Mouse (Mus musculus) liver, embryonic 18 days (tissue): ENCODE data around the gene Krtap1-4. TPM values are rescaled to one million over a fixed set of nuclear protein-coding genes. Genes with fewer than 3 reads are reported as not detected.

Experiments used
- polyA plus RNA-seq: library from polyadenylated mRNA; depleted of rRNA; stranded (reverse); fragments of >200 nt; gene quantifications from 2 replicates; pipeline ENCODE4 v1.2.3, GENCODE M21; 2012; rRNA removed

Krtap1-4 gene
- not detected in 2 replicates for polyA plus RNA-seq

GRCm38 (mm10) chr11:99583245-99583704 is at the start of gene Krtap1-4:
Gene Krtap1-4, minus strand, starts transcription at chr11:99583654.

GRCm38 (mm10) chr11:99628138-99628537 is 44.7 kb upstream of the Krtap1-4 start, which contains the start of gene Krtap4-1:
Gene Krtap4-1, minus strand, starts transcription at chr11:99628238.

GRCm38 (mm10) chr11:99620335-99620734 is 36.9 kb upstream of the Krtap1-4 start, which contains the start of gene Gm11562:
Gene Gm11562, minus strand, starts transcription at chr11:99620435.

GRCm38 (mm10) chr11:99614796-99615363 is 31.4 kb upstream of the Krtap1-4 start, which contains the start of gene Krtap2-4:
Gene Krtap2-4, minus strand, starts transcription at chr11:99614846.

GRCm38 (mm10) chr11:99610089-99610488 is 26.6 kb upstream of the Krtap1-4 start, which contains the start of gene Gm11937:
Gene Gm11937, minus strand, starts transcription at chr11:99610189.

GRCm38 (mm10) chr11:99603208-99603607 is 19.8 kb upstream of the Krtap1-4 start, which contains the start of gene Gm11938:
Gene Gm11938, minus strand, starts transcription at chr11:99603308.

GRCm38 (mm10) chr11:99597742-99598141 is 14.3 kb upstream of the Krtap1-4 start, which contains the start of gene Krtap9-3:
Gene Krtap9-3, minus strand, starts transcription at chr11:99598105.

GRCm38 (mm10) chr11:99590981-99591380 is 7.5 kb upstream of the Krtap1-4 start, which contains the start of gene Krtap1-3:
Gene Krtap1-3, minus strand, starts transcription at chr11:99591339.

GRCm38 (mm10) chr11:99580636-99581035 is 2.8 kb downstream of the Krtap1-4 start, which contains the start of gene Krtap1-5:
Gene Krtap1-5, minus strand, starts transcription at chr11:99581016.

GRCm38 (mm10) chr11:99566530-99566929 is 16.9 kb downstream of the Krtap1-4 start, which contains the start of gene Krtap3-1:
Gene Krtap3-1, minus strand, starts transcription at chr11:99566630.

GRCm38 (mm10) chr11:99559366-99559765 is 24.1 kb downstream of the Krtap1-4 start, which contains the start of gene Gm11939:
Gene Gm11939, minus strand, starts transcription at chr11:99559466.

GRCm38 (mm10) chr11:99556753-99557152 is 26.7 kb downstream of the Krtap1-4 start, which contains the start of gene Krtap3-2:
Gene Krtap3-2, minus strand, starts transcription at chr11:99556853.

GRCm38 (mm10) chr11:99550765-99551164 is 32.7 kb downstream of the Krtap1-4 start, which contains the start of gene Krtap3-3:
Gene Krtap3-3, minus strand, starts transcription at chr11:99550865.

Other genes starting within 250 kb of the Krtap1-4 start
- not detected in 2 replicates for gene Krt26, start 245.7 kb downstream of the Krtap1-4 start, polyA plus RNA-seq
- gene Krt27, start 232.6 kb downstream of the Krtap1-4 start, polyA plus RNA-seq = not detected in 2 replicates
- not detected in 2 replicates for gene Krt28, start 208.8 kb downstream of the Krtap1-4 start, polyA plus RNA-seq
- gene Krt10, start 194.3 kb downstream of the Krtap1-4 start, polyA plus RNA-seq = 1.5 and 1.7 TPM in 2 replicates
- gene Krt12, start 161.4 kb downstream of the Krtap1-4 start, polyA plus RNA-seq = 0.05 TPM in 1 of 2 replicates, not detected in the other
- gene Krt20, start 145.5 kb downstream of the Krtap1-4 start, polyA plus RNA-seq = 12.1 and 18.7 TPM in 2 replicates
- gene Krt23, start 90.5 kb downstream of the Krtap1-4 start, polyA plus RNA-seq = 4.7 and 5.5 TPM in 2 replicates
- not detected in 2 replicates for gene Krt39, start 62.3 kb downstream of the Krtap1-4 start, polyA plus RNA-seq
- gene Krt40, start 40.5 kb downstream of the Krtap1-4 start, polyA plus RNA-seq = not detected in 2 replicates
- gene Krtap3-3, start 32.8 kb downstream of the Krtap1-4 start, polyA plus RNA-seq = not detected in 2 replicates
- not detected in 2 replicates for gene Krtap3-2, start 26.8 kb downstream of the Krtap1-4 start, polyA plus RNA-seq
- gene Gm11939, start 24.2 kb downstream of the Krtap1-4 start, polyA plus RNA-seq = not detected in 2 replicates
- not detected in 2 replicates for gene Krtap3-1, start 17.0 kb downstream of the Krtap1-4 start, polyA plus RNA-seq
- gene Krtap1-5, start 2.6 kb downstream of the Krtap1-4 start, polyA plus RNA-seq = not detected in 2 replicates
- gene Krtap1-3, start 7.7 kb upstream of the Krtap1-4 start, polyA plus RNA-seq = not detected in 2 replicates
- not detected in 2 replicates for gene Krtap9-3, start 14.5 kb upstream of the Krtap1-4 start, polyA plus RNA-seq
- gene Gm11938, start 19.7 kb upstream of the Krtap1-4 start, polyA plus RNA-seq = not detected in 2 replicates
- gene Gm11937, start 26.5 kb upstream of the Krtap1-4 start, polyA plus RNA-seq = not detected in 2 replicates
- gene Krtap2-4, start 31.2 kb upstream of the Krtap1-4 start, polyA plus RNA-seq = not detected in 2 replicates
- not detected in 2 replicates for gene Gm11562, start 36.8 kb upstream of the Krtap1-4 start, polyA plus RNA-seq
- gene Krtap4-1, start 44.6 kb upstream of the Krtap1-4 start, polyA plus RNA-seq = not detected in 2 replicates
- not detected in 2 replicates for gene Krtap4-2, start 51.4 kb upstream of the Krtap1-4 start, polyA plus RNA-seq
- not detected in 2 replicates for gene Krtap4-7, start 60.4 kb upstream of the Krtap1-4 start, polyA plus RNA-seq
- not detected in 2 replicates for gene Gm11555, start 66.6 kb upstream of the Krtap1-4 start, polyA plus RNA-seq
- not detected in 2 replicates for gene Gm11563, start 75.3 kb upstream of the Krtap1-4 start, polyA plus RNA-seq
- gene Krtap4-6, start 82.3 kb upstream of the Krtap1-4 start, polyA plus RNA-seq = not detected in 2 replicates
- not detected in 2 replicates for gene Gm14190, start 107.1 kb upstream of the Krtap1-4 start, polyA plus RNA-seq
- not detected in 2 replicates for gene Gm14180, start 150.6 kb upstream of the Krtap1-4 start, polyA plus RNA-seq
- gene Gm11595, start 189.3 kb upstream of the Krtap1-4 start, polyA plus RNA-seq = not detected in 2 replicates
- gene Krtap4-8, start 197.1 kb upstream of the Krtap1-4 start, polyA plus RNA-seq = not detected in 2 replicates
- not detected in 2 replicates for gene Krtap4-9, start 201.5 kb upstream of the Krtap1-4 start, polyA plus RNA-seq
- not detected in 2 replicates for gene Gm11596, start 209.8 kb upstream of the Krtap1-4 start, polyA plus RNA-seq
- gene Gm11569, start 215.3 kb upstream of the Krtap1-4 start, polyA plus RNA-seq = not detected in 2 replicates
- not detected in 2 replicates for gene Gm11554, start 220.8 kb upstream of the Krtap1-4 start, polyA plus RNA-seq
- not detected in 2 replicates for gene Krtap4-13, start 226.2 kb upstream of the Krtap1-4 start, polyA plus RNA-seq
- gene Gm11564, start 232.0 kb upstream of the Krtap1-4 start, polyA plus RNA-seq = not detected in 2 replicates